Mouse (Mus musculus): Measurements from ENCODE around the gene Pde11a. TPM values are rescaled to one million over a fixed set of nuclear protein-coding genes. Genes with fewer than 3 reads are reported as not detected.

The Pde11a gene
- polyA plus RNA-seq, 1 experiment from 2014 or later, result 0.13 TPM

- whole genome bisulfite sequencing, result 36% methylated on average over 2 of the region's 2 CpGs
- no peaks in the 10 kb centered on the region for H3K9me3 ChIP-seq
These were observed 23.5 kb upstream of the Pde11a start for GRCm38 (mm10) chr2:76362111-76362510.

DNA sequence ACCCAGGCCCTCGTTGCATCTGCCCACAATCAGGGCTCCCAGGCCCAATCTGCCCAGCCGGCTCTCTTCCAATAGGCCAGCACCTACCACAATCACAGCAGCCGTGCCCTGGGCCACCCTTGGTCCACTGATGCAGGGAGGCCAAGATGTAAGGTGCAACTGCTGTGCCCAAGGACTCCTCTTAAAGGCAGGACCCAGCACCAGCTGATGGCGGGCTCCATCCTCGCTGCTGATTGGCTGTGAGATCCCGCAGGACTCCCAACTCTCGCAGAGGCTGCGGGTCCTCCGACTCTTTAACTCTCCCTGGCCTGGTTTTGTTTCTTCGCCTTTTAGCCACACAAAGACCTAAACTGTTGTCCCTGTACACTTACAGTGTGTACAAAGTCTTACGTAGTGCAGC lies 21.7 kb upstream of the Pde11a start, which contains the start of gene Cyct:
TSS of gene Cyct (minus strand) at position 225 of the 400 bp plus-strand sequence.
- 86% methylated on average over 11 of the region's 11 CpGs for WGBS
- H3K4me3 ChIP-seq (replicated peaks), result no peak within 1 kb of the TSS
- ATAC-seq (ENCODE audit: insufficient number of reproducible peaks, insufficient read depth, low FRiP score, low TSS enrichment, low read depth), result no peak

More at GRCm38 (mm10) chr2:76362111-76362510, 23.5 kb upstream of the Pde11a start:
- no peaks in the 10 kb centered on the region for H3K36me3 ChIP-seq
- no peak for ATAC-seq (ENCODE audit: insufficient number of reproducible peaks, insufficient read depth, low FRiP score, low TSS enrichment, low read depth)
- no peak overlapping the region for H3K9ac ChIP-seq (replicated peaks)
- H3K27me3 ChIP-seq, result no peaks in the 10 kb centered on the region
- H3K4me2 ChIP-seq, result no peak overlapping the region
- H3K4me1 ChIP-seq (replicated peaks), result no peaks in the 10 kb centered on the region
- H3K27ac ChIP-seq, result no peak overlapping the region
- H3K4me3 ChIP-seq (replicated peaks), result no peak overlapping the region

DNA sequence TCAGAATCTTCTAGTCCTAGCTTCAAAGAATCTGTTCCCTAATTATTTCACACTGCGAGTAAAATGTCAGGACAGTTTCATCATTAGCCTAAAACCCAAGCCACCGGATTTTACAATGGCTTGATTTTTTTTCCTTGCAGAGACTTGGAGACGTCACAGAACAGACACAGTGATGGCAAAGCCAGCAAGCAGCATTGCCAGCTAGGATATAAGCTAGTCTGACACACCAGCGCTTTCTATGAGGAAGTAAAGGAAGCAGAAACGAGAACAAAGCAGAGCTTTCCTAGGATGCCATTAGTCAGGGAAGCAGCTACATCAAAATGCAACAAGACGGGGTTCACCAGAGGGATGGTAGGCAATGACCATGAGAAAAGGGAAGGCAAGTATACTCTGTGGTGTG lies 9.3 kb upstream of the Pde11a start:
- no peak overlapping the region for H3K4me3 ChIP-seq (replicated peaks)
- no peak overlapping the region for H3K9ac ChIP-seq (replicated peaks)
- no peaks in the 10 kb centered on the region for H3K4me1 ChIP-seq (replicated peaks)
- no peaks in the 10 kb centered on the region for H3K27me3 ChIP-seq
- H3K9me3 ChIP-seq, result no peaks in the 10 kb centered on the region
- ATAC-seq (ENCODE audit: insufficient number of reproducible peaks, insufficient read depth, low FRiP score, low TSS enrichment, low read depth), result no peak
- H3K27ac ChIP-seq, result no peak overlapping the region
- no peaks in the 10 kb centered on the region for H3K36me3 ChIP-seq
- H3K4me2 ChIP-seq, result no peak overlapping the region
- WGBS, result 73% methylated on average over 6 of the region's 6 CpGs

More for the DNA sequence above, 21.7 kb upstream of the Pde11a start, which contains the start of gene Cyct:
- Histone ChIP-seq H3K4me1 (replicated peaks) (no peaks in the 10 kb centered on the region), H3K4me2 (no peak within 1 kb of the TSS), H3K27me3 (no peaks in the 10 kb centered on the region), H3K36me3 (no peaks in the 10 kb centered on the region), H3K9ac (replicated peaks) (no peak within 1 kb of the TSS), H3K9me3 (no peaks in the 10 kb centered on the region), H3K27ac (no peak within 1 kb of the TSS)

GRCm38 (mm10) chr2:76342146-76342545 lies 3.6 kb upstream of the Pde11a start:
- no peak overlapping the region for H3K4me3 ChIP-seq (replicated peaks)
- H3K4me1 ChIP-seq (replicated peaks), result peaks cover 9% of the 10 kb centered on the region; the same call in 1 of the 2 replicates
- H3K36me3 ChIP-seq, result no peaks in the 10 kb centered on the region
- H3K9ac ChIP-seq (replicated peaks), result no peak overlapping the region
- no peak overlapping the region for H3K4me2 ChIP-seq
- no peak for ATAC-seq (ENCODE audit: insufficient number of reproducible peaks, insufficient read depth, low FRiP score, low TSS enrichment, low read depth)
- no peaks in the 10 kb centered on the region for H3K9me3 ChIP-seq
- H3K27ac ChIP-seq, result no peak overlapping the region
- peaks cover 31% of the 10 kb centered on the region for H3K27me3 ChIP-seq
- WGBS, result 87% methylated on average over 9 of the region's 9 CpGs

- 79% methylated on average over 5 of the region's 5 CpGs for WGBS
- no peak overlapping the region for H3K9ac ChIP-seq (replicated peaks)
- no peak overlapping the region for H3K4me2 ChIP-seq
- no peak overlapping the region for H3K4me3 ChIP-seq (replicated peaks)
- H3K36me3 ChIP-seq, result no peaks in the 10 kb centered on the region
- H3K27me3 ChIP-seq, result peaks cover 35% of the 10 kb centered on the region
- peaks cover 9% of the 10 kb centered on the region for H3K4me1 ChIP-seq (replicated peaks)
- H3K9me3 ChIP-seq, result no peaks in the 10 kb centered on the region
- ATAC-seq (ENCODE audit: insufficient number of reproducible peaks, insufficient read depth, low FRiP score, low TSS enrichment, low read depth), result no peak
- no peak overlapping the region for H3K27ac ChIP-seq
These were observed 4.0 kb downstream of the Pde11a start for GRCm38 (mm10) chr2:76334596-76334995.

- Histone ChIP-seq H3K9ac (replicated peaks) (no peak overlapping the region), H3K4me1 (replicated peaks) (no peaks in the 10 kb centered on the region; the same call in 1 of the 2 replicates), H3K9me3 (no peaks in the 10 kb centered on the region), H3K4me2 (no peak overlapping the region), H3K27me3 (peaks cover 12% of the 10 kb centered on the region), H3K27ac (no peak overlapping the region), H3K36me3 (no peaks in the 10 kb centered on the region), H3K4me3 (replicated peaks) (no peak overlapping the region)
- WGBS, result 68% methylated on average over 11 of the region's 11 CpGs
- ATAC-seq (ENCODE audit: insufficient number of reproducible peaks, insufficient read depth, low FRiP score, low TSS enrichment, low read depth), result no peak
These were observed 6.3 kb downstream of the Pde11a start for GRCm38 (mm10) chr2:76332161-76332805.

DNA sequence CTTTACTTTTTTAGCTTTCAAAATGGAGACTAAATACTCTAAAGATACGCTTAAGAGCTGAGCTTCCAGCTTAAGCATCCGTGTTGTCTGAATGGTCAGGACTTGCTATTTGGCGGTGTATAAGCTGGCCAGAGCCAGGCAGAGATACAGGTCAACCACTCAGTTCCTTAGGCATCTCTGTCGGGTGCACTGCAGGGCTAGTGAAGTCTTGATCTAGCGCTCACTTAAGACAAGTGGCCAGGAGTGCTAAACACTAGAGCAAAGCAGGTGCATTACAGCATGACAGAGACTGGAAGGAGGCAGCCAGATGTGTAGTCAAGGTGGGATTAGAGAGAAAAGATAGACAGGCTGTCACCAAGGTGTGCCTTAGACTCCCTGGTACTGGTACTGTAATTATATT lies 8.5 kb downstream of the Pde11a start:
- H3K4me1 ChIP-seq (replicated peaks), result no peaks in the 10 kb centered on the region
- H3K9me3 ChIP-seq, result no peaks in the 10 kb centered on the region
- no peak overlapping the region for H3K4me2 ChIP-seq
- H3K4me3 ChIP-seq (replicated peaks), result no peak overlapping the region
- ATAC-seq (ENCODE audit: insufficient number of reproducible peaks, insufficient read depth, low FRiP score, low TSS enrichment, low read depth), result no peak
- H3K27me3 ChIP-seq, result no peaks in the 10 kb centered on the region
- WGBS, result 87% methylated on average over 5 of the region's 5 CpGs
- H3K9ac ChIP-seq (replicated peaks), result no peak overlapping the region
- no peak overlapping the region for H3K27ac ChIP-seq
- no peaks in the 10 kb centered on the region for H3K36me3 ChIP-seq

DNA sequence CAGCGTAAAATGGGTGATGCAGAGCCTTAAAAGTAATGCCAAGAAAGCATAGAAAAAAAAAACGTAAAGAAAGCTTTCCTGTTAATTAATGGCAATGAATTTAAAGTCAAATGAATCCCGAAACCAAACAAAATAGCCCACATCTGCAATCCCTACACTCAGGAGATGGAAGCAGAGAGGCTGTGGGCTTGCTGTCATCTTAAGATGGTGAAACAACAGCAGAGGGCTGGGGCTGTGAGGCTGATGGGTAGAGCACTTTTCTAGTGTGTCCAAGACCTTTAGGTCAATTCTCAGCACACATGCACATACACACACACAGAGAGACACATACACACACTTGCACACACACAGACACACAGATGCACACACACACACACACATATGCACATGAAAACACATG lies 12.4 kb downstream of the Pde11a start:
- WGBS, result 78% methylated on average over 3 of the region's 3 CpGs
- Histone ChIP-seq H3K4me3 (replicated peaks) (no peak overlapping the region), H3K9me3 (no peaks in the 10 kb centered on the region)

DNA sequence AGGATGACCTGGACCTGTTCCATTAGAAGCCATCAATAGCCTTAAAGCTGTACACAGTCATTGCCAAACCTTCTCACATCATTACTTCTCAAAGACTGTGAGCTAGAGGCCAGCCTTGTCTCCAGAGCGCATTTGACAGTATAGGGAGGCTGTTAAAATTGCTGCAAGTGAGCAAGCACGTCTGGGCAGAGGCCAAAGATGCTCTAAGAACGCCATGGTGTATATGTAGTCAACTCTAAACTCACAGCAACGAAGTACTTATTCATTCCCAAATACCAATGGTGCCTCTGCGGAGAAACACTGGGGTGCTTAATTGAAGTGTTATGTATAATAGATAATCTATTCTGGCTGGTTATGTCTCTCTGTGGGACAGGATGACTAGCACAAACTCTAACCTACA lies 14.1 kb downstream of the Pde11a start:
- 88% methylated on average over 5 of the region's 5 CpGs for WGBS
- H3K36me3 ChIP-seq, result no peaks in the 10 kb centered on the region
- no peak overlapping the region for H3K27ac ChIP-seq
- no peak overlapping the region for H3K4me2 ChIP-seq
- H3K9me3 ChIP-seq, result no peaks in the 10 kb centered on the region
- no peak overlapping the region for H3K9ac ChIP-seq (replicated peaks)
- ATAC-seq (ENCODE audit: insufficient number of reproducible peaks, insufficient read depth, low FRiP score, low TSS enrichment, low read depth), result no peak
- no peak overlapping the region for H3K4me3 ChIP-seq (replicated peaks)
- no peaks in the 10 kb centered on the region for H3K27me3 ChIP-seq
- H3K4me1 ChIP-seq (replicated peaks), result no peaks in the 10 kb centered on the region

More for the DNA sequence above, 12.4 kb downstream of the Pde11a start:
- H3K27me3 ChIP-seq, result no peaks in the 10 kb centered on the region
- H3K9ac ChIP-seq (replicated peaks), result no peak overlapping the region
- H3K36me3 ChIP-seq, result no peaks in the 10 kb centered on the region
- no peak overlapping the region for H3K4me2 ChIP-seq
- no peak for ATAC-seq (ENCODE audit: insufficient number of reproducible peaks, insufficient read depth, low FRiP score, low TSS enrichment, low read depth)
- H3K4me1 ChIP-seq (replicated peaks), result no peaks in the 10 kb centered on the region
- no peak overlapping the region for H3K27ac ChIP-seq

- Histone ChIP-seq H3K4me2 (no peak overlapping the region), H3K4me3 (replicated peaks) (no peak overlapping the region), H3K27ac (no peak overlapping the region), H3K27me3 (no peaks in the 10 kb centered on the region), H3K36me3 (no peaks in the 10 kb centered on the region), H3K9me3 (no peaks in the 10 kb centered on the region), H3K4me1 (replicated peaks) (no peaks in the 10 kb centered on the region), H3K9ac (replicated peaks) (no peak overlapping the region)
- 85% methylated on average over 21 of the region's 21 CpGs for WGBS
- ATAC-seq (ENCODE audit: insufficient number of reproducible peaks, insufficient read depth, low FRiP score, low TSS enrichment, low read depth), result no peak
These were observed 15.2 kb downstream of the Pde11a start for GRCm38 (mm10) chr2:76323185-76323875.

DNA sequence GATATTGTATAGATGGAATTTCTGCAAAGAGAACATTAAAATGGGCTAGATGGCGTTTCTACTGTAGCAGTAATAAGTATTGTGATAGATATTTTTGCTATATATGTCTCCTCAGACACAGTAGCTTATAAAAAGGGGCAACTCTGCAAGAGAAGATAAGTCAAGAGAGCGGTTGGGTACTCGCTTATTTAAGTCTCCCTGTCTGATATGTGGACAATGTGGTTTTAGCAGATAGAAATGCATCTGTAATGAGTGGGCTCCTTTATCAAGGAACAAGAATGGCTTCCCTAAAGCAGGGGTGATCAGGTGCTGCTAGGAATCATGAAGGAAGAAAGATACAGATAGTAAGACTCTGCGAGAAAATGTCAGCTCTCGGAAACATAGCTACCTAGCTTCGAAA lies 18.2 kb downstream of the Pde11a start:
- H3K27ac ChIP-seq, result no peak overlapping the region
- H3K4me3 ChIP-seq (replicated peaks), result no peak overlapping the region
- no peaks in the 10 kb centered on the region for H3K36me3 ChIP-seq
- ATAC-seq (ENCODE audit: insufficient number of reproducible peaks, insufficient read depth, low FRiP score, low TSS enrichment, low read depth), result no peak
- WGBS, result 85% methylated on average over 6 of the region's 6 CpGs
- no peaks in the 10 kb centered on the region for H3K27me3 ChIP-seq
- no peak overlapping the region for H3K9ac ChIP-seq (replicated peaks)
- no peak overlapping the region for H3K4me2 ChIP-seq
- H3K9me3 ChIP-seq, result no peaks in the 10 kb centered on the region
- H3K4me1 ChIP-seq (replicated peaks), result no peaks in the 10 kb centered on the region
